Mouse (Mus musculus) ovary, adult 18-20 months (tissue): ENCODE data around the gene Mgst3.
"Not testable (repeated sequence)": the region's sequence is repeated elsewhere in the genome, so short reads cannot be mapped to it uniquely, and the experiment has no call there.

Source experiments
- DNase-seq: peaks from one replicate; pipeline ENCODE4 v3.0.0; 2022; ENCODE audit warnings: low spot score, mixed read lengths

Gene Mgst3

DNA sequence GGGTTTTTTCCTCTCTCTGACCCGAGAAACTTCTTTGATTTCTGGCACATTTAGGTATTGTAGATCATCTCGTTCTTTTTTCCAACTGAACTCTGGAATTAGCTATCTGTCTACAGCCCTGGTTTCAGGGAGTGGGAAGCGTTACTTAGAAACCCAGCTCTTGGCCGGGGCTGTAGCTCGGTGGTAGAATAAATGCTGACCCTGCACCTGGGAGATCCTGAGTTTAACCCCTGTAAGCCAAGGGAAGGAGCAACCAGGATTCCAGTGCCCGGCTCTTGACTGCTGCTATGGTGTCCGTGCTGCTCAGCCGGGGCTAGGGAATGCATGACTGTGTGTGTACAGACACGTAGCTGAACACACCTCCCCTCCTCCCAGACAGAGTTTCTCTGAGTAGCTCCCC is 34.9 kb downstream of the Mgst3 start:
- no peak for DNase-seq

- no peak for DNase-seq
Observed at GRCm38 (mm10) chr1:167357387-167357786, 36.3 kb downstream of the Mgst3 start.

GRCm38 (mm10) chr1:167352403-167352802 is 41.2 kb downstream of the Mgst3 start:
- DNase-seq = no peak

DNA sequence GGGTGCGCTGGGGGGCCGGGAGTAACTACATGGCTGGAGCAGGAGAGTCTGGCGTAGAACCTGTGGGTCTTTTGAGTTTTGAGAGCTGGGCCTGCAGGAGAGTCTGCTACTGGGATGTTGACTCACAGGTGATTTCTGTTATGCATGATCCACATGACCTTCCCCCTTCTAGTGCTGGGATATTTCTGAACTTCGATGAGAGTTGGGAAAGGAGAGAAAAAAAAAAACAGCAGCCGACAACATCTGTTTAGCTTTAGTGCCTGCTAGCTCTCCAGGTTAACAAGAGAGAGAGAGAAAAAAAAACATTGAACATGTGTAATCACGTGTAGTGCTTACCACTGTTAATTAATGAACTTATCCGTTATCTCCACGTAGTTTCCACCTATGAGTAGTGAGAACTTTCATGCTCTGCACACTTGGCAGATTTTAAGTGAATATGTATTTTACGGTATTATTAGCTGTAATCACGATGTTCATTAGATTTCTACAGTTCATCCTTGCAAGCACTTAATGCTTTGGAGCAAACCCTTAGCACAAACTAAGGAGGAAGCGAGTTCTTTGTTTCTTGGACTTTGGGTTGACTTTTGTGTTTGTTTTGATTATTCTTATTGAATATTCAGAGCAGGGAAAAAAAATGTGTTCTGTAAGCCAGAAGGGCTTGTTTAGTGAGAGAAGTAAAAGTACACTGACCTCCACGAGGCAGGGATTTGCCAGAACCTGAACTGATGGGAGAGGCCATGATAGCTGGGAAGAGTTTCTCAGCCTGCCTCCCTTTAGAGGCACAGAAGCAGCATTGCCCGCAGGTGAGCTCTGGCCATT is 42.8 kb downstream of the Mgst3 start:
- DNase-seq = no peak

DNA sequence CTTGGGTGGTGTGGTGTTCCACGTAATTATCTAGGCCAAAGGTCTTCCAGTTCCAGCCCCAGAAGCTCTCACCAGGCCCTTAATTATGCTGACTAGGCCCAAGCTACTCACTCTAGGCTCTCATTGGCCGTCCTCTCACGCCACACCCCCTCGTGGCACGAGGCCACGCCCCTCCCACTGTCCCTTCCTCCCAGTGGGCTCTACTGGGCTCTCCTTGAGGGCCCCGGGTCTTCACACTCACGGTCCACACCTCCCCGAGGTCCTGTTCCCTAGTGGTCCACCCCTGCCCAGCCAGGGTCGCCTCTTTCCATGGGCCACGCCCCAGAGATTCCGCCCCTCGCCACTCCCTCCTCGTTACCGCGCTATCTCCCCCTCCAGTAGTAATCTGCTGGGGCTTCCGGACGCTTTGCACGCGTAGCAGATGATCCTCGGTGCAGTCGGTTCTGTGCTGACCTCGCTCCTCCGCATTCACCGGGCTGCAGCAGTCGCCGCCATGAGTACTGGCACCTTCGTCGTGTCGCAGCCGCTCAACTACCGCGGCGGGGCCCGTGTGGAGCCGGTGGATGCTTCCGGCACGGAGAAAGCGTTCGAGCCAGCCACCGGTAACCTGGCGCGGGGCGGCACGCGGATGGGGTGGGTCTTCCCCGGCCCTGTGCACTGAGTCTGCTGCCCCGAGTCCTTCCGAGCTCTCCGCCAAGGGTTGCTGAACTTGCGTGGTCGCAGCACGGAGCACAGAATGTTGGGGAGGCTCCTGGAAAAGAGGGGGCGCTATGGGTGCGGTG is 43.6 kb downstream of the Mgst3 start, which contains the start of gene Aldh9a1:
Gene Aldh9a1 (plus strand): TSS at position 177 of the 782 bp plus-strand sequence.
- DNase-seq = peak; percentile 89

DNA sequence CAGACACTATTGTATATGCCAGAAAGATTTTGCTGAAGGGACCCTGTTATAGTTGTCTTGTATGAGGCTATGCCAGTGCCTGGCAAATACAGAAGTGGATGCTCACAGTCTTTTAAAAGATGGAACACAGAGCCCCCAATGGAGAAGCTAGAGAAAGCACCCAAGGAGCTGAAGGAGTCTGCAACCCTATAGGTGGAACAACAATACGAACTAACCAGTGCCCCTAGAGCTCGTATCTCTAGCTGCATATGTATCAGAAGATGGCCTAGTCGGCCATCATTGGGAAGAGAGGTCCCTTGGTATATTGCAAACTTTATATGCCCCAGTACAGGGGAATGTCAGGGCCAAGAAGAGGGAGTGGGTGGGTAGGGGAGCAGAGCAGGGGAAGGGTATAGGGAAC is 44.4 kb downstream of the Mgst3 start:
- not testable (repeated sequence) for DNase-seq

GRCm38 (mm10) chr1:167345994-167346520 is 47.6 kb downstream of the Mgst3 start:
- not testable (repeated sequence) for DNase-seq

DNA sequence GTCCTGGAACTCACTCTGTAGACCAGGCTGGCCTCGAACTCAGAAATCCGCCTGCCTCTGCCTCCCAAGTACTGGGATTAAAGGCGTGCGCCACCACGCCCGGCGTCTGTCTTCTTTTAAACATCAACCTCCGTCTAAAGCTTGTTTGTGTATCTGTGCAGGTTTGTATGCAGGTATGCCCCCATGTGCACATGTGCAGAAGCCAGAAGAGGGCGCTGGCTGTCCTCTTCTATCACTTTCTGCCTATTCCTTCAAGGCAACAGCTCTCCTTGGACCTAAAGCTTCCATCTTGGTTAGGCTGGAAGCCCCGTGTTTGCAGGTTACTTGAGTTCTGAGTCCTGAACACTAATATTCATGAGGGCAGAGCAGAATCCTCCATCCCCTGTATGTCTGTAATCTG is 50.8 kb downstream of the Mgst3 start:
- DNase-seq = no peak

DNA sequence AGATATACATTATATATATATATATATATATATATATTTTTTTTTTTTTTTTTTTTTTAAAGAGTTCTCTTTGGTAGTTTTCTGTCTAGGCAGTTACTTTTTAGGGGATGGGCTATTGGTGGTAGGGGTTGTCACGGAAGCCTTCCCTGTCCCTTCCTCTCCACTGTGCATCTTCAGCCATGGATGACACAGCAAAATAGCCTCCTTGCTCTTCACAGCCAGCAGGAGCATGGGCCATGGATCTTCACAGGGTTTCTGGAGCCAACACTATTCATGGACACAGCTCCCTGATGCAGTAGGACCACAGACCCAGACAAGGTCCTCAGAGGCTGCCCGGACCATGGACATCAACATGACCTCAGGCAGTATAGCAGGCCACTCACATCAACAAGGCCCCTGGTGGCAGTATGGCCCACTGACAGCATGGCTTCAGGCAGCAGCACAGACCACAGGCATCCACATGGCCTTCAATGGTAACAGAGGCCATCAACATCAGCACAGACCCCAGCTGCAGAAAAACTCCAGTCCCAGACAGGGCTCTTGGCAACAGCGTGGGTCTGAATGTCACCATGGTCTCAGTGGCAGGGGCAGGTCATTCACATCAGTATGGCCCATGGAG is 52.6 kb downstream of the Mgst3 start:
- DNase-seq = no peak

DNA sequence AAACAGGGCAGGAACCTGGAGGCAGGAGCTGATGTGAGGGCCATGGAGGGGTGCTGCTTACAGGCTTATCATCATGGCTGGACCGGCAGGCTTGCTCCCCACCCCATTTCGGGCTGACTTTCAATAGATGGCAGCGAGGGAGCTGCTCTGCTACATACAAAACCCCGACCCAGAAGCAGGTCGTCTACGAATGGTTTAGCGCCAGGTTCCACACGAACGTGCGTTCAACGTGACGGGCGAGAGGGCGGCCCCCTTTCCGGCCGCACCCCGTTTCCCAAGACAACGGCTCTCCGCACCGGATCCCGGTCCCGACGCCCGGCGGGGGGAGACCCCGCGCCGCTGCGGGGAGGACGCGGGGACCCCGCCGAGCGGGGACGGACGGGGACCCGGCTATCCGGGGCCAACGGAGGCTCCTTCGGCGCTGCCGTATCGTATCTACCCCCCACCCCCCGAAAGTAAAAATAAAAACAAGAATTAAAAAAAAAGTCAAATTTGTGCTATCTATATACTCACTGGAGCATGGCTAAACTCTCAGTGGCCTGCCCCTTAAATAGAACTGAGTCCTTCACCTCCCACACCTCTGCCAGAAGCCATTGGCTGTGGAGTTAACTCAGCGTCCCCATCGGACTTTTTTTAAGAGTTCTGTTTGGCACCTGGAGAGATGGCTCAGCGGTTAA is 53.4 kb downstream of the Mgst3 start:
- DNase-seq = no peak

- DNase-seq = no peak
Observed at GRCm38 (mm10) chr1:167339177-167339781, 54.4 kb downstream of the Mgst3 start.

GRCm38 (mm10) chr1:167337463-167338095 is 56.1 kb downstream of the Mgst3 start:
- DNase-seq = peak; percentile 60

DNA sequence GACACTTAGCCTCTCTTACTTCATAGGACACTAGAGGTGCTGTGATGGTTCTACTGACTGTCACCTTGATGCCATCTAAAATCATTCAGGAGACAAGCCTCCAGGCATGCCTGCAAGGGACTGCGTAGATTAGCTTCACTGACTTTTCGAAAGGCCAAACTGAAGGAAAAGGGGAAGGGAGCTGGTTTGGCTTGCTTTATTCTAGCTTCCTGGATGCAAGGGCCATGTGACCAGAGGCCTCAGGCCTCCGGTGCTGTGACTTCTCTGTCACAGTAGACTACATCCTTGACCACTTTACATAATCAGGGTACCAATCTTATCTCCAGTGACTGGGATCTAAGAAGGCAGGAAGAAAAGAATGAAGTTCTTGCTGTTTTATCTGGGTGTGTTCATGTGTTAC is 57.2 kb downstream of the Mgst3 start:
- DNase-seq = no peak

DNA sequence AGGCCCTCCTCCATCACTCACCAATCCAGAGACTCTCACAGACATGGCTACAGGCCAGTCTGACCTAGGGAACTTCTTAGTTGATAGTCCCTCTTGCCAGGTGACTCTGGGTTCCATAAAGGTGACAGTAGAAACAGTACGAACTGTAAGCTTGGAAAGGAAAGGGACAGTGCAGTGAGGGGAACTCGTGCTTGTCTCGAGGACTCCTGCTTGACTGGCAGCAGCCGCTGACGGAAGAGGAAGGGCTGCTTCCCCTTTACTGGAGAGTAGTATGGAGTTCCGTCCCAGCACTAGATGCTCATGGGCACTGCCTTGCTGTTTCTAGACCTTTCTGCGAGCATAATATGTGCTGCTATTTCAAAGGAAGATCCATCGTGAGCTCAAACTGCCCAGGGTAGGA is 62.5 kb downstream of the Mgst3 start:
- no peak for DNase-seq

GRCm38 (mm10) chr1:167328776-167329175 is 64.9 kb downstream of the Mgst3 start:
- DNase-seq = no peak
